Mouse (Mus musculus): ENCODE measurements around the gene Mylk3. TPM values are rescaled to one million over a fixed set of nuclear protein-coding genes. Genes with fewer than 3 reads are reported as not detected.
A peak's percentile ranks its signal among the peaks of the same experiment; 100 is the strongest.

Gene Mylk3
- polyA plus RNA-seq, 1 experiment from 2014 or later = 1.2 TPM

DNA sequence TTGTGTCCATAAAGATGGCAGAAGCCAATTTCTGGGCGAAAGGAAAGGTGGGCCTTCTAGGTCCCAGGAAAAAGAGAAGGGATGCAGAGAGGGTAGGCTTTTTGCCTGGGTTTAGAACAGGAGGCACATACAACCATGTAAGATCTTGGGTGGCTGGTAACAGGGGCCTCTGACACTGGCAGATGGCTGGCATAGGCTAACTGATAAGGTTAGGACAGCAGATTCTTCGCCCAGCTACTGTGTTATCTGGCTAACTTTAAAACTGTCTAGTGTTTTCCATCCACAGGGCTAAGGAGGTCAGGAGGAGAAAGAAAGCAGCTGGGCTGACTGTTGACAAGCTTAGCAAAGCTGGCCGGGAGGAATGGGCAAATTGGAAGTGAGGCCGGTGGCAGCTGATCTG lies 67.6 kb downstream of the Mylk3 start:
- H3K27ac ChIP-seq (ENCODE audit: low read depth, low read length) = no peak overlapping the region
- H3K4me1 ChIP-seq (replicated peaks; ENCODE audit: control insufficient read depth, insufficient read depth, low read length) = no peaks in the 10 kb centered on the region
- ATAC-seq (replicated peaks; ENCODE audit: low FRiP score) (no peak), DNase-seq (ENCODE audit: low spot score) (no peak)
- H3K36me3 ChIP-seq (ENCODE audit: control insufficient read depth, insufficient read depth, low read length) = no peaks in the 10 kb centered on the region
- WGBS = 87% methylated on average over 4 of the region's 4 CpGs
- H3K27me3 ChIP-seq (ENCODE audit: control insufficient read depth, insufficient read depth, low read length) = no peaks in the 10 kb centered on the region; the same call in 1 of the 2 replicates
- H3K4me3 ChIP-seq (ENCODE audit: low read depth, low read length) = no peak overlapping the region
- no peak overlapping the region for H3K9ac ChIP-seq (ENCODE audit: low read length)
- H3K9me3 ChIP-seq (ENCODE audit: control insufficient read depth, low read length) = no peaks in the 10 kb centered on the region
- H3K4me2 ChIP-seq (ENCODE audit: low read depth, low read length, severe bottlenecking) = no peak overlapping the region

DNA sequence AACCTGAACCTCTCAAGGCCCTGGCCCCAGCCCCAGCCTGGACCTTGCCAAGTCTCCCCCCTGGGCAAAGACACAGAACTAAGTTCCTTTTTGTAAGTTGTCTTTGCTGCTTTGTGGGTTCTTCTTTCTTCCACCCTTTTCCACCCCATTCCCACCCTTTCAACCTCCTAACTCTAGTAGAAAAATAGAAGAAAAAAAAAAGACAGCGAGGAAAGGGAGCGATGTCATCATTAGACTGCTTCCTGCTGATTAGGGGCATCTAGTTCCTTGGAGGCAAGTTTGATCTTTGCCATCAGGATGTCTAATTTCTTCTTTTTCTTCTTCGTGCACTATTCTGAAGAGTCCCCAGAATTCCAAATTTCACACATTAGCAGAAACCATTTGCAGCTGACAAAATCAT lies 73.1 kb downstream of the Mylk3 start:
- Histone ChIP-seq H3K4me3 (ENCODE audit: low read depth, low read length) (no peak overlapping the region), H3K4me1 (replicated peaks; ENCODE audit: control insufficient read depth, insufficient read depth, low read length) (no peaks in the 10 kb centered on the region), H3K27me3 (ENCODE audit: control insufficient read depth, insufficient read depth, low read length) (no peaks in the 10 kb centered on the region; the same call in 1 of the 2 replicates), H3K4me2 (ENCODE audit: low read depth, low read length, severe bottlenecking) (no peak overlapping the region), H3K9ac (ENCODE audit: low read length) (no peak overlapping the region), H3K36me3 (ENCODE audit: control insufficient read depth, insufficient read depth, low read length) (peaks cover 3% of the 10 kb centered on the region; the same call in 1 of the 2 replicates), H3K9me3 (ENCODE audit: control insufficient read depth, low read length) (no peaks in the 10 kb centered on the region), H3K27ac (ENCODE audit: low read depth, low read length) (no peak overlapping the region)
- DNase-seq (ENCODE audit: low spot score) (no peak), ATAC-seq (replicated peaks; ENCODE audit: low FRiP score) (no peak)
- WGBS = 93% methylated on average over 3 of the region's 3 CpGs

DNA sequence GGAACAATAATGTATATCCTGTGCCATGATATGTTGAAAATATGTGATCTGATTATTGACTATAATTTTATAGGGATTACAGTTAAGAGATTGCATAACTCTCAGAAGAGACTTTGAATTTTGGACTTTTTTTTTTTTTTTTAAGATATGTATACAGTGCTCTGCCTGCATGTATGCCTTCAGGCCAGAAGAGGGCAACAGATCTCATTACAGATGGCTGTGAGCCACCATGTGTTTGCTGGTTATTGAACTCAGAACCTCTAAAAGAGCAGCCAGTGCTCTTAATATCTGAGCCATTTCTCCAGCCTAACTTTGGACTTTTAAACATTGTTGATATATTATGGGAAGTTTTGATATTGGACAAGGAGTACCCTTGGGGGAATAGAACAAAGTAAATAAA lies 74.4 kb downstream of the Mylk3 start:
- Histone ChIP-seq H3K4me2 (ENCODE audit: low read depth, low read length, severe bottlenecking) (no peak overlapping the region), H3K27me3 (ENCODE audit: control insufficient read depth, insufficient read depth, low read length) (no peaks in the 10 kb centered on the region; the same call in 1 of the 2 replicates), H3K27ac (ENCODE audit: low read depth, low read length) (no peak overlapping the region), H3K4me1 (replicated peaks; ENCODE audit: control insufficient read depth, insufficient read depth, low read length) (no peaks in the 10 kb centered on the region), H3K36me3 (ENCODE audit: control insufficient read depth, insufficient read depth, low read length) (peaks cover 6% of the 10 kb centered on the region; the same call in 1 of the 2 replicates), H3K9ac (ENCODE audit: low read length) (no peak overlapping the region), H3K4me3 (ENCODE audit: low read depth, low read length) (no peak overlapping the region), H3K9me3 (ENCODE audit: control insufficient read depth, low read length) (no peaks in the 10 kb centered on the region)
- ATAC-seq (replicated peaks; ENCODE audit: low FRiP score) (no peak), DNase-seq (ENCODE audit: low spot score) (no peak)

DNA sequence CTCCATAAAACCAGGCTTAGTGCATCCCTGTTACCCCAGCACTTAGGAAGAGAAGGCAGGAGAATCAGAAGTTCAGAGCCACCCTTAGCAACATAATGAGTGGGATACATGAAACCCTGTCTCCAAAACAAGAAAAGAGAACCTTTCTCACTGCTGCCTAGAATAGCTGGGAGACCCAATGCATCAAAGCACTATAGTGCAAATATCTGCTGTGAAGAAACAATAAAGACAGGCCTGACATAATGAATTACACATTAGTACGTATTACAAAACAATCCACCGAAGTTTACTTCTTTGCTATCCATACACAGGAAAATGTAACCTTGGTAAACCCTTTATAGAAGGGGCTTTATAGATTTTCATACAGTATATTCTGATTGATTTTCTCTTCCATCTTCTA lies 77.6 kb downstream of the Mylk3 start:
- ATAC-seq (replicated peaks; ENCODE audit: low FRiP score) = no peak
- no peak overlapping the region for H3K9ac ChIP-seq (ENCODE audit: low read length)
- no peak for DNase-seq (ENCODE audit: low spot score)
- H3K9me3 ChIP-seq (ENCODE audit: control insufficient read depth, low read length) = no peaks in the 10 kb centered on the region
- no peak overlapping the region for H3K4me2 ChIP-seq (ENCODE audit: low read depth, low read length, severe bottlenecking)
- H3K4me3 ChIP-seq (ENCODE audit: low read depth, low read length) = no peak overlapping the region
- 98% methylated on average over 2 of the region's 2 CpGs for WGBS
- H3K27me3 ChIP-seq (ENCODE audit: control insufficient read depth, insufficient read depth, low read length) = no peaks in the 10 kb centered on the region
- no peaks in the 10 kb centered on the region for H3K4me1 ChIP-seq (replicated peaks; ENCODE audit: control insufficient read depth, insufficient read depth, low read length)
- peaks cover 14% of the 10 kb centered on the region; the same call in 1 of the 2 replicates for H3K36me3 ChIP-seq (ENCODE audit: control insufficient read depth, insufficient read depth, low read length)
- H3K27ac ChIP-seq (ENCODE audit: low read depth, low read length) = no peak overlapping the region

DNA sequence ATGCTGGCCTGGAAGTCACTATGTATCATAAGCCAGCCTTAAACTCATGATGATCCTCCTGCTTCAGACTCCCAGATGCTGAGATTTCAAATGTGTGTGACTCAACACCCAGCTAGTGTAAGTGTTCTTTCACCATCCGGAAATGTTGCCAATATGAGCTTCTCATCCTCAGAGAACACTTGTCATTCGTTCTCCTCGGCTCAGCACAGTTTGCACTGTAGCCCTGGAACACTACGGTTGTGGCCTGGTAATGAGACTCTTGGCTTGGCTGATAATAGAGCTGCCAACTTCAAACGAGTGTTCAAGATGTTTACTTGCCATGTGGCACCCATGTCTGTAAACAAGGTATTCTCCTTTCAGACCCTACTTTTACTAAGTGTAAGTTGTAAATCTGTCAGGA lies 82.6 kb downstream of the Mylk3 start:
- H3K4me1 ChIP-seq (replicated peaks; ENCODE audit: control insufficient read depth, insufficient read depth, low read length) = no peaks in the 10 kb centered on the region
- peaks cover 14% of the 10 kb centered on the region; the same call in 1 of the 2 replicates for H3K36me3 ChIP-seq (ENCODE audit: control insufficient read depth, insufficient read depth, low read length)
- H3K9ac ChIP-seq (ENCODE audit: low read length) = no peak overlapping the region
- no peak for ATAC-seq (replicated peaks; ENCODE audit: low FRiP score)
- H3K4me2 ChIP-seq (ENCODE audit: low read depth, low read length, severe bottlenecking) = no peak overlapping the region
- no peaks in the 10 kb centered on the region for H3K27me3 ChIP-seq (ENCODE audit: control insufficient read depth, insufficient read depth, low read length)
- H3K4me3 ChIP-seq (ENCODE audit: low read depth, low read length) = no peak overlapping the region
- DNase-seq (ENCODE audit: low spot score) = no peak
- no peaks in the 10 kb centered on the region for H3K9me3 ChIP-seq (ENCODE audit: control insufficient read depth, low read length)
- WGBS = 87% methylated on average over 5 of the region's 5 CpGs
- H3K27ac ChIP-seq (ENCODE audit: low read depth, low read length) = no peak overlapping the region

DNA sequence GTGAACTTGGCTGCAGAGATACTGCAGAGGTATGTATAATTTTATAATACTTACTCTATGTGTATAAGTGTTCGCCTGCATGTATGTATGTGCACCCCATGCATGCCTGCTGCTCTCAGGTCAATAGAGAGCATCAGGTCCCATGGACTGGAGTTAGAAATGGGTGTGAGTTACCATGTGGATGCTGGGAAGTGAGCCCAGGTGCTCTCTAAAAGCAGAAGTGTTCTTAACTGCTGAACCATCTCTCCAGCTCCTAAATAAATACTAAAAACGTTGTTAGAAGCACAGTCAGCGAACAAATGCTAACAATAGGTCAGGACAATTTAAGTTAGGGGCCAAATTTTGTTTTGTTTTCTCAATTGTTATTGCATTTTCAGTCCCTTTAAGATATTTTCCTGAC lies 83.2 kb downstream of the Mylk3 start:
- DNase-seq (ENCODE audit: low spot score) (no peak), ATAC-seq (replicated peaks; ENCODE audit: low FRiP score) (no peak)
- Histone ChIP-seq H3K4me1 (replicated peaks; ENCODE audit: control insufficient read depth, insufficient read depth, low read length) (peaks cover under 1% of the 10 kb centered on the region; the same call in 1 of the 2 replicates), H3K27ac (ENCODE audit: low read depth, low read length) (no peak overlapping the region), H3K4me3 (ENCODE audit: low read depth, low read length) (no peak overlapping the region), H3K9ac (ENCODE audit: low read length) (no peak overlapping the region), H3K27me3 (ENCODE audit: control insufficient read depth, insufficient read depth, low read length) (no peaks in the 10 kb centered on the region), H3K4me2 (ENCODE audit: low read depth, low read length, severe bottlenecking) (no peak overlapping the region), H3K9me3 (ENCODE audit: control insufficient read depth, low read length) (no peaks in the 10 kb centered on the region), H3K36me3 (ENCODE audit: control insufficient read depth, insufficient read depth, low read length) (peaks cover 11% of the 10 kb centered on the region; the same call in 1 of the 2 replicates)
- WGBS = 89% methylated on average over 3 of the region's 3 CpGs

DNA sequence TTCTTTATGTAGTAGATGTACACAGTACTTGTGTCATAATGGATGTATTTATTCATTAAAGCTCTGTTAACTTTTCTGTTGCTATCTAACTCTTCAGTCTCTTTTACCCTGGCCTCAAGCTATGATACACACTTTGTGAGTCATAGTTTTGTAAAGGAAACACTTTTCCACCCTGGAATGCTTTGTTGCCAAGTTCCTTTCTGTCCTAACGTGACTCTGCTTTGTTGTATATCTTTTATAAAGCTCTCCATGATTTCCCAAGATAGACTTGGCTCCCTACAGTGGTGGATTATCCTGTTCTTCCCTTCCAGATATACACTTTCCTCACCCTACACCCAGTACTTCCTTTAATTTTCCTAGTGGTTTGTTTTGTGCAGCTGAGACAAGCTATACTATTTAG lies 84.2 kb downstream of the Mylk3 start:
- Histone ChIP-seq H3K4me3 (ENCODE audit: low read depth, low read length) (no peak overlapping the region), H3K36me3 (ENCODE audit: control insufficient read depth, insufficient read depth, low read length) (peaks cover 8% of the 10 kb centered on the region; the same call in 1 of the 2 replicates), H3K27ac (ENCODE audit: low read depth, low read length) (no peak overlapping the region), H3K27me3 (ENCODE audit: control insufficient read depth, insufficient read depth, low read length) (no peaks in the 10 kb centered on the region), H3K9ac (ENCODE audit: low read length) (no peak overlapping the region), H3K4me1 (replicated peaks; ENCODE audit: control insufficient read depth, insufficient read depth, low read length) (peaks cover 5% of the 10 kb centered on the region; the same call in 1 of the 2 replicates), H3K4me2 (ENCODE audit: low read depth, low read length, severe bottlenecking) (no peak overlapping the region), H3K9me3 (ENCODE audit: control insufficient read depth, low read length) (no peaks in the 10 kb centered on the region)
- WGBS = 48% methylated on average over 1 of the region's 1 CpGs
- DNase-seq (ENCODE audit: low spot score) (no peak), ATAC-seq (replicated peaks; ENCODE audit: low FRiP score) (no peak)

DNA sequence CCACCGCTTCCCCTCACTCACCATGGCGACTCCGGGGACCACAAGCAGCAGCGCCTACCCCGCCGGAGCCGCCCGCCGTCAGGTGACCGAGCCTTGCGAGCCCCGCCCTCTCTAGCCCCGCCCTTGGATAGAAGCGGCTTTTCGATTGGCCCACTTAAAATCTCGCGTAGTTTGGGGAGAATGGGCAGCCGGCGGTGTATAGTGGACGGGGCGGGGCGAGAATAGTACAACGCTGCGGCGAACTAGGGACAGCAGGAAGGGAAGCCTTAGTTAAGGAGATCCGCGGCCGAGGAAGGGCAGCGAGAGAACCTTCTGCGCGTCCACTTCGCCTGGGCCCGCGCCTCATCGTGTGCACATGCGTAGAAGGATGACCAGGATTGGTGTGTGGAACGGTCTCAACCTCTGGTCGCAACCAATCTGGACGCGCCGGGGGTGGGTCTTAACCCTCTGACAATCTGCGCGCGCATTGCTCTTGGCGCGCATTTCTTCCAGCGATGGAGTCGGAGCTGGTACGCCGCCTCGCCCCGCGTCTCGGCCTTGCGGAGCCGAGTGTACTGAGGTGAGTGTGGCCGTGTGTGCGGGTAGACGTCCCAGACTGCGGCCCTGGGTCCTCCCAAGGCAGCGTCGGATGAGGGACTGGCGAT lies 86.6 kb downstream of the Mylk3 start, which contains the start of the genes Orc6 and Vps35:
Gene Orc6 (plus strand): TSS at position 199 of the 644 bp plus-strand sequence.
Gene Vps35 (minus strand): TSS at position 369 of the 644 bp plus-strand sequence.
- Histone ChIP-seq H3K4me1 (replicated peaks; ENCODE audit: control insufficient read depth, insufficient read depth, low read length) (peaks cover 5% of the 10 kb centered on the region; the same call in 1 of the 2 replicates), H3K27ac (ENCODE audit: low read depth, low read length) (peak within 1 kb of the TSS; percentile 97), H3K9me3 (ENCODE audit: control insufficient read depth, low read length) (no peaks in the 10 kb centered on the region), H3K4me3 (ENCODE audit: low read depth, low read length) (peak within 1 kb of the TSS; percentile 91), H3K36me3 (ENCODE audit: control insufficient read depth, insufficient read depth, low read length) (no peaks in the 10 kb centered on the region), H3K9ac (ENCODE audit: low read length) (peak within 1 kb of the TSS; percentile 85), H3K27me3 (ENCODE audit: control insufficient read depth, insufficient read depth, low read length) (no peaks in the 10 kb centered on the region), H3K4me2 (ENCODE audit: low read depth, low read length, severe bottlenecking) (peak within 1 kb of the TSS; percentile 78)
- ATAC-seq (replicated peaks; ENCODE audit: low FRiP score) = peak; percentile 98
- under 1% methylated on average over 63 of the region's 63 CpGs for WGBS
- peak; percentile 98 for DNase-seq (ENCODE audit: low spot score)

All from forebrain, embryonic 11.5 days (tissue).